ENCODE assay signal across 24 mouse cellular contexts in the genomic region with DNA sequence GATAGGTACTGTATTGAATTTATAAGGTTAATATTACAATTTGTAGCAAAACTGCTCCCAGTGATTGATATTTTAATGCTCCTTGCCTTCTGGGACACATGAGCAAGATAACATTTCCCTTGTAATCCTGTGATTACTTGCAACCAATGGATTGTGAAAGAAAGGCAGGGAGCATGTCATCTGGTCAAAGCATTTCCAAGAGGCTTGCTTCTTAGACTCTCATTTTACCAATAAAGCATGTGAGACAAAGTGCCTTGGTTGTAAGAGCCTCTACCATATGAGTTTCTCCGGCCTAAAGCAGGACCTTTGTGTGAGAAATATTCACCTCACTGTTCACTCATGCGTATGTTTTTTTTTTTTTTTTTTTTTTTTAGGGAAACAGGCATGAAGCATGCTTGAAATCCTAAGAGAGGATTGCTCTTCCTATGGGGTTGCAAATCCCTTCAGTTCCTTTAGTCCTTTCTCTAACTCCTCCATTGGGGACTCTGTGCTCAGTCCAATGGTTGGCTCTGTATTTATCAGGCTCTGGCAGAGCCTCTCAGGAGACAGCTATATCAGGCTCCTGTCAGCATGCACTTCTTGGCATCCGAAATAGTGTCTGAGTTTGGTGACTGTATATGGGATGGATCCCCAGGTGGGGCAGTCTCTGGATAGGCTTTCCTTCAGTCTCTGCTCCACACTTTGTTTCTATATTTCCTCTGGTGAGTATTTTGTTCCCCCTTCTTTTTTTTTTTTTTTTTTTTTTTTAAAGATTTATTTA.
DNase-seq lines count a peak whose midpoint lies in the region; ATAC-seq and TF ChIP-seq lines count a peak whose summit lies in the region.
"Had no signal": no experiment of that assay in that cellular context is flagged by ENCODE, and none has a peak within 500 bp of the region (broad histone marks: within the 10 kb centered on the region; RNA-seq: fewer than 3 reads in every experiment).

No protein-coding gene starts in this region.

- H3K4me2 ChIP-seq in heart, embryonic 14.5 days (ENCODE audit: low read length) = no peak overlapping the region
- H3K4me2 ChIP-seq in intestine, postnatal 0 days (replicated peaks; ENCODE audit: low read depth) = no peak overlapping the region
- H3K4me2 ChIP-seq: embryonic facial prominence, embryonic 12.5 days; limb, embryonic 13.5 days; lung, embryonic 14.5 days; neural tube, embryonic 15.5 days had no signal

- 48% methylated on average over 3 of the region's 3 CpGs for WGBS in heart, embryonic 14.5 days
- WGBS in intestine, postnatal 0 days = 98% methylated on average over 3 of the region's 3 CpGs

- H3K27me3 ChIP-seq in heart, embryonic 14.5 days (ENCODE audit: control insufficient read depth, insufficient read depth, low read length) = no peaks in the 10 kb centered on the region
- H3K27me3 ChIP-seq in intestine, postnatal 0 days (replicated peaks; ENCODE audit: control insufficient read depth, insufficient read depth, low read length) = no peaks in the 10 kb centered on the region
- H3K27me3 ChIP-seq: embryonic facial prominence, embryonic 12.5 days; limb, embryonic 13.5 days; neural tube, embryonic 15.5 days had no signal

- no peak overlapping the region for H3K9ac ChIP-seq in heart, embryonic 14.5 days (ENCODE audit: low read length)
- H3K9ac ChIP-seq in intestine, postnatal 0 days (ENCODE audit: low read depth, low read length) = no peak overlapping the region
- H3K9ac ChIP-seq: embryonic facial prominence, embryonic 12.5 days; limb, embryonic 13.5 days; liver, embryonic 14.5 days; lung, embryonic 14.5 days had no signal

- no peak for ATAC-seq in heart, embryonic 14.5 days (ENCODE audit: insufficient number of reproducible peaks, insufficient read depth, low FRiP score, low read depth)
- ATAC-seq in intestine, postnatal 0 days = no peak
- ATAC-seq: CD4-positive, CD25-positive, alpha-beta regulatory T cell, adult 4 months; hindbrain, postnatal 0 days; intestine, embryonic 16.5 days had no signal

- intact Hi-C loops in gastrocnemius, postnatal 14 days (cut with DNase I; ENCODE audit: low total_unique reads) = no loop called here

- DNase-seq in gastrocnemius, postnatal 25 days = peak; percentile 10
- no peak for DNase-seq in gastrocnemius, postnatal 14 days
- DNase-seq in layer of hippocampus, adult 2 months (ENCODE audit: low spot score in 2 of 2) = no peak
- no peak for DNase-seq in layer of hippocampus, postnatal 10 days (ENCODE audit: low spot score in 2 of 2)
- no peak for DNase-seq in adrenal gland, postnatal 25 days
- DNase-seq: cerebellum, adult 18-20 months; cerebellum, postnatal 14 days; kidney, postnatal 25 days; lung, embryonic 14.5 days; lung, postnatal 4 days; right cerebral cortex, adult 18-20 months; thymus, adult 2 months; thymus, postnatal 4 days had no signal

- no peaks in the 10 kb centered on the region for H3K9me3 ChIP-seq in heart, embryonic 14.5 days (ENCODE audit: control insufficient read depth, low read length)
- no peaks in the 10 kb centered on the region for H3K9me3 ChIP-seq in intestine, postnatal 0 days (ENCODE audit: control insufficient read depth)
- H3K9me3 ChIP-seq: embryonic facial prominence, embryonic 12.5 days; limb, embryonic 13.5 days; neural tube, embryonic 15.5 days had no signal

- peak overlapping the region; percentile 6; the same call in 1 of the 2 replicates for H3K27ac ChIP-seq in layer of hippocampus, adult 2 months
- H3K27ac ChIP-seq in brown adipose tissue, adult 24 weeks (replicated peaks; ENCODE audit: low read depth, low read length) = 0 out of 2 replicates have a peak overlapping the region, but pooled peaks have one; percentile 8
- peak overlapping the region; percentile 32 to 38; a peak in 1 of 4 replicates for H3K27ac ChIP-seq in heart, embryonic 14.5 days (replicated peaks in 1 of 2; ENCODE audit: control insufficient read depth in 1 of 2, insufficient read depth in 1 of 2, low read depth in 2 of 2, low read length in 2 of 2)
- no peak overlapping the region for H3K27ac ChIP-seq in intestine, postnatal 0 days (ENCODE audit: low read depth, low read length)
- H3K27ac ChIP-seq: embryonic facial prominence, embryonic 12.5 days; hindbrain, postnatal 0 days; limb, embryonic 13.5 days; liver, embryonic 14.5 days; stomach, postnatal 0 days had no signal

- no peak for TF ChIP-seq CTCF in layer of hippocampus, adult 2 months (conservative IDR thresholded peaks at IDR 0.05)
- TF ChIP-seq CTCF in intestine, postnatal 0 days (IDR thresholded peaks at IDR 0.05; ENCODE audit: low read depth) = no peak

- no peak overlapping the region for H3K4me3 ChIP-seq in layer of hippocampus, adult 2 months
- no peak overlapping the region for H3K4me3 ChIP-seq in brown adipose tissue, adult 24 weeks (ENCODE audit: insufficient read depth, low read depth, low read length)
- no peak overlapping the region for H3K4me3 ChIP-seq in heart, embryonic 14.5 days (ENCODE audit: control insufficient read depth in 1 of 2, insufficient read depth in 1 of 2, low read depth in 1 of 2, low read length in 2 of 2)
- H3K4me3 ChIP-seq in intestine, postnatal 0 days (ENCODE audit: low read depth, low read length) = no peak overlapping the region
- H3K4me3 ChIP-seq: embryonic facial prominence, embryonic 12.5 days; limb, embryonic 13.5 days; neural tube, embryonic 15.5 days had no signal

- no peaks in the 10 kb centered on the region for H3K36me3 ChIP-seq in heart, embryonic 14.5 days (ENCODE audit: control insufficient read depth, insufficient read depth, low read length)
- H3K36me3 ChIP-seq in intestine, postnatal 0 days (ENCODE audit: control insufficient read depth, insufficient read depth) = no peaks in the 10 kb centered on the region
- H3K36me3 ChIP-seq: embryonic facial prominence, embryonic 12.5 days; limb, embryonic 13.5 days; neural tube, embryonic 15.5 days had no signal

- H3K4me1 ChIP-seq in brown adipose tissue, adult 24 weeks (ENCODE audit: control insufficient read depth, insufficient read depth, insufficient read length, low read length) = peaks cover 20% of the 10 kb centered on the region
- H3K4me1 ChIP-seq in heart, embryonic 14.5 days (ENCODE audit: control insufficient read depth in 2 of 2, insufficient read depth in 2 of 2, low read length in 2 of 2) = peaks cover 8 to 43% of the 10 kb centered on the region in 2 experiments
- no peaks in the 10 kb centered on the region for H3K4me1 ChIP-seq in intestine, postnatal 0 days (replicated peaks; ENCODE audit: control insufficient read depth, insufficient read depth, low read length)
